Mouse (Mus musculus) MEL (cell line): Measurements from ENCODE around the gene Med16. TPM values are rescaled to one million over a fixed set of nuclear protein-coding genes. Genes with fewer than 3 reads are reported as not detected.
"Not testable (repeated sequence)": the region's sequence is repeated elsewhere in the genome, so short reads cannot be mapped to it uniquely, and the experiment has no call there.

Experiments used
- DNase-seq: peaks from one replicate; pipeline ENCODE4 v3.0.0; 2011; ENCODE audit warnings: low read depth, low spot score
- H3K27ac ChIP-seq: 2 replicates; pipeline ENCODE4 v1.5.1; 2012; ENCODE audit warnings: low read depth, mild to moderate bottlenecking, control low read depth, low read length, moderate library complexity; ENCODE audit not compliant: control insufficient read depth
- H3K27me3 ChIP-seq, 2 experiments: fragments of 150-350 bp in 1 of 2; sonication (generic) in 1 of 2; 2 replicates each; pipeline ENCODE4 v1.6.1; 2012; ENCODE audit warnings: low read length in 2 of 2, mild to moderate bottlenecking in 2 of 2, improper control_type of control experiment in 1 of 2, moderate library complexity in 1 of 2; ENCODE audit not compliant: insufficient read depth in 2 of 2, control insufficient read depth in 1 of 2
- H3K36me3 ChIP-seq, 2 experiments: 2 replicates each; pipeline ENCODE4 v1.6.1; 2012 to 2014; ENCODE audit warnings: low read length in 2 of 2, improper control_type of control experiment in 1 of 2, inconsistent platforms in 1 of 2, mild to moderate bottlenecking in 1 of 2; ENCODE audit not compliant: insufficient read depth in 2 of 2, control insufficient read depth in 1 of 2
- H3K4me1 ChIP-seq, 2 experiments: fragments of 150-350 bp in 1 of 2; sonication (generic) in 1 of 2; 2 replicates each; pipeline ENCODE4 v1.6.1; 2012; ENCODE audit warnings: low read length in 2 of 2, improper control_type of control experiment in 1 of 2, mild to moderate bottlenecking in 1 of 2; ENCODE audit not compliant: insufficient read depth in 2 of 2, control insufficient read depth in 1 of 2
- H3K4me3 ChIP-seq, 2 experiments: fragments of 150-350 bp in 1 of 2; sonication (generic) in 1 of 2; 2 replicates each; pipeline ENCODE4 v1.5.1; 2012; ENCODE audit warnings: low read depth in 2 of 2, low read length in 2 of 2, mild to moderate bottlenecking in 2 of 2, moderate library complexity in 2 of 2, control low read depth in 1 of 2, improper control_type of control experiment in 1 of 2; ENCODE audit not compliant: control insufficient read depth in 1 of 2, insufficient read depth in 1 of 2
- H3K79me2 ChIP-seq: 2 replicates; pipeline ENCODE4 v1.6.1; 2012; ENCODE audit warnings: mild to moderate bottlenecking, low read length, moderate library complexity; ENCODE audit not compliant: control insufficient read depth, poor library complexity, insufficient read depth
- H3K9ac ChIP-seq: 2 replicates; pipeline ENCODE4 v1.6.1; 2012; ENCODE audit warnings: low read depth, mild to moderate bottlenecking, control low read depth, low read length, moderate library complexity; ENCODE audit not compliant: control insufficient read depth, poor library complexity, severe bottlenecking
- H3K9me3 ChIP-seq: fragments of 150-350 bp; sonication (generic); replicated peaks from 2 replicates; pipeline ENCODE4 v1.6.1; 2012; ENCODE audit warnings: mild to moderate bottlenecking, low read length, improper control_type of control experiment, moderate library complexity; ENCODE audit not compliant: insufficient read depth
- CTCF ChIP-seq, 3 experiments: IDR thresholded peaks in 2 of 3; conservative IDR thresholded peaks in 1 of 3; 2 replicates each; pipeline ENCODE4 v1.5.1; 2011 to 2012; ENCODE audit warnings: low read length in 3 of 3, low read depth in 2 of 3, mild to moderate bottlenecking in 2 of 3, improper control_type of control experiment in 1 of 3, inconsistent platforms in 1 of 3, mixed read lengths in 1 of 3, moderate library complexity in 1 of 3; ENCODE audit not compliant: control insufficient read depth in 1 of 3, insufficient read depth in 1 of 3, poor library complexity in 1 of 3, severe bottlenecking in 1 of 3
- E2F4 ChIP-seq: IDR thresholded peaks from 2 replicates; pipeline ENCODE4 v1.6.1; 2011; ENCODE audit warnings: low read depth, low read length, improper control_type of control experiment, borderline replicate concordance
- ETS1 ChIP-seq: IDR thresholded peaks from 2 replicates; pipeline ENCODE4 v1.6.1; 2012; ENCODE audit warnings: low read depth, mild to moderate bottlenecking, inconsistent platforms, low read length, improper control_type of control experiment, moderate library complexity
- GABPA ChIP-seq: IDR thresholded peaks from 2 replicates; pipeline ENCODE4 v1.6.1; 2012; ENCODE audit warnings: low read depth, mild to moderate bottlenecking, inconsistent platforms, low read length, improper control_type of control experiment, moderate library complexity
- HCFC1 ChIP-seq: IDR thresholded peaks from 2 replicates; pipeline ENCODE4 v1.6.1; 2012; ENCODE audit warnings: low read depth, mild to moderate bottlenecking, inconsistent platforms, low read length, improper control_type of control experiment, moderate library complexity
- JUND ChIP-seq: IDR thresholded peaks from 2 replicates; pipeline ENCODE4 v1.6.1; 2011; ENCODE audit warnings: low read depth, mild to moderate bottlenecking, improper control_type of control experiment, low read length
- KAT2A ChIP-seq: conservative IDR thresholded peaks from 2 replicates; pipeline ENCODE4 v1.6.1; 2012; ENCODE audit warnings: low read depth, low read length, improper control_type of control experiment, inconsistent platforms
- MAFK ChIP-seq: IDR thresholded peaks from 2 replicates; pipeline ENCODE4 v1.6.1; 2011; ENCODE audit warnings: low read depth, mild to moderate bottlenecking, low read length, improper control_type of control experiment, borderline replicate concordance
- MAX ChIP-seq: IDR thresholded peaks from 2 replicates; pipeline ENCODE4 v1.6.1; 2011; ENCODE audit warnings: low read length, improper control_type of control experiment
- MAZ ChIP-seq: IDR thresholded peaks from 2 replicates; pipeline ENCODE4 v1.6.1; 2012; ENCODE audit warnings: low read depth, mild to moderate bottlenecking, inconsistent platforms, low read length, improper control_type of control experiment
- MEF2A ChIP-seq: IDR thresholded peaks from 2 replicates; pipeline ENCODE4 v1.6.1; 2014; ENCODE audit warnings: low read depth, mild to moderate bottlenecking, inconsistent platforms, low read length, improper control_type of control experiment; ENCODE audit not compliant: poor library complexity, insufficient replicate concordance, severe bottlenecking; ENCODE audit errors: extremely low read depth
- MXI1 ChIP-seq: IDR thresholded peaks from 2 replicates; pipeline ENCODE4 v1.6.1; 2011; ENCODE audit warnings: mild to moderate bottlenecking, low read depth, low read length, improper control_type of control experiment
- MYC ChIP-seq: IDR thresholded peaks from 2 replicates; pipeline ENCODE4 v1.6.1; 2011; ENCODE audit warnings: low read depth, mild to moderate bottlenecking, low read length, improper control_type of control experiment, moderate library complexity
- NELFE ChIP-seq: IDR thresholded peaks from 2 replicates; pipeline ENCODE4 v1.6.1; 2011; ENCODE audit warnings: low read depth, low read length, improper control_type of control experiment
- NRF1 ChIP-seq: IDR thresholded peaks from 2 replicates; pipeline ENCODE4 v1.6.1; 2014; ENCODE audit warnings: low read depth, mild to moderate bottlenecking, inconsistent platforms, low read length, improper control_type of control experiment, moderate library complexity; ENCODE audit not compliant: poor library complexity, insufficient read depth, severe bottlenecking
- POLR2A ChIP-seq, 2 experiments: IDR thresholded peaks; 2 replicates each; pipeline ENCODE4 v1.6.1; 2011 to 2012; ENCODE audit warnings: low read length in 2 of 2, mild to moderate bottlenecking in 2 of 2, control low read depth in 1 of 2, improper control_type of control experiment in 1 of 2, low read depth in 1 of 2, moderate library complexity in 1 of 2; ENCODE audit not compliant: control insufficient read depth in 1 of 2, insufficient read depth in 1 of 2, poor library complexity in 1 of 2
- RAD21 ChIP-seq: IDR thresholded peaks from 2 replicates; pipeline ENCODE4 v1.6.1; 2011; ENCODE audit warnings: mild to moderate bottlenecking, low read depth, low read length, improper control_type of control experiment
- SMC3 ChIP-seq: IDR thresholded peaks from 2 replicates; pipeline ENCODE4 v1.6.1; 2011; ENCODE audit warnings: low read depth, low read length, improper control_type of control experiment
- TAL1 ChIP-seq: IDR thresholded peaks from 2 replicates; pipeline ENCODE4 v1.6.1; 2012; ENCODE audit warnings: mild to moderate bottlenecking, inconsistent platforms, low read length, moderate library complexity, mixed read lengths
- TCF12 ChIP-seq: IDR thresholded peaks from 2 replicates; pipeline ENCODE4 v1.6.1; 2014; ENCODE audit warnings: low read depth, mild to moderate bottlenecking, inconsistent platforms, low read length, improper control_type of control experiment, moderate library complexity
- USF2 ChIP-seq, 2 experiments: IDR thresholded peaks; 2 replicates each; pipeline ENCODE4 v1.6.1; 2011 to 2012; ENCODE audit warnings: improper control_type of control experiment in 2 of 2, low read length in 2 of 2, borderline replicate concordance in 1 of 2, inconsistent platforms in 1 of 2, low read depth in 1 of 2, mild to moderate bottlenecking in 1 of 2; ENCODE audit not compliant: insufficient read depth in 1 of 2
- ZC3H11A ChIP-seq: IDR thresholded peaks from 2 replicates; pipeline ENCODE4 v1.6.1; 2012; ENCODE audit warnings: low read depth, mild to moderate bottlenecking, inconsistent platforms, low read length, improper control_type of control experiment
- ZNF384 ChIP-seq: IDR thresholded peaks from 2 replicates; pipeline ENCODE4 v1.6.1; 2012; ENCODE audit warnings: low read depth, mild to moderate bottlenecking, inconsistent platforms, low read length, improper control_type of control experiment
- polyA plus RNA-seq, 2 experiments: library from polyadenylated mRNA; stranded (reverse) in 1 of 2; unstranded in 1 of 2; fragments of >175 nt in 1 of 2; fragments of >200 nt in 1 of 2; gene quantifications; 2 replicates each; pipeline versions ENCODE4 v1.2.1 to v1.2.4; 2012; ENCODE audit warnings: low replicate concordance in 2 of 2, low read depth in 1 of 2; ENCODE audit not compliant: insufficient read length in 2 of 2, insufficient read depth in 1 of 2, missing spikeins in 1 of 2
- total RNA-seq: library from RNA; depleted of rRNA; stranded (reverse); fragments of 300-350 nt; gene quantifications from 2 replicates; pipeline ENCODE4 v1.2.3, GENCODE M21; 2012

Gene Med16
- total and polyA plus RNA-seq, 3 experiments = 17.3 to 41.2 TPM; not detected in 1

GRCm38 (mm10) chr10:79886611-79887010, 22.1 kb downstream of the Med16 start:
- no peak for DNase-seq
- Histone ChIP-seq H3K4me1 (peaks cover 5 to 19% of the 10 kb centered on the region in 2 experiments; a peak in 3 of 4 replicates), H3K27me3 (no peaks in the 10 kb centered on the region), H3K9ac (no peak overlapping the region), H3K4me3 (no peak overlapping the region), H3K27ac (no peak overlapping the region), H3K36me3 (peaks cover 0 to 6% of the 10 kb centered on the region in 2 experiments; a peak in 2 of 4 replicates), H3K9me3 (no peaks in the 10 kb centered on the region), H3K79me2 (no peaks in the 10 kb centered on the region)
- no peak for TF ChIP-seq E2F4
- no peak for TF ChIP-seq JUND
- TF ChIP-seq RAD21 = no peak
- TF ChIP-seq CTCF (IDR thresholded peaks at IDR 0.05 in 2 of 3, conservative IDR thresholded peaks at IDR 0.05 in 1 of 3; ENCODE audit: control insufficient read depth in 1 of 3, insufficient read depth in 1 of 3, low read depth in 2 of 3, low read length in 3 of 3, poor library complexity in 1 of 3, severe bottlenecking in 1 of 3) = no peak
- no peak for TF ChIP-seq ZC3H11A
- no peak for TF ChIP-seq MAX
- TF ChIP-seq NRF1 = no peak
- no peak for TF ChIP-seq NELFE
- no peak for TF ChIP-seq ETS1
- TF ChIP-seq KAT2A = no peak
- TF ChIP-seq MEF2A = no peak
- TF ChIP-seq HCFC1 = no peak
- no peak for TF ChIP-seq MAFK
- no peak for TF ChIP-seq MXI1
- TF ChIP-seq MYC = no peak
- no peak for TF ChIP-seq SMC3

DNA sequence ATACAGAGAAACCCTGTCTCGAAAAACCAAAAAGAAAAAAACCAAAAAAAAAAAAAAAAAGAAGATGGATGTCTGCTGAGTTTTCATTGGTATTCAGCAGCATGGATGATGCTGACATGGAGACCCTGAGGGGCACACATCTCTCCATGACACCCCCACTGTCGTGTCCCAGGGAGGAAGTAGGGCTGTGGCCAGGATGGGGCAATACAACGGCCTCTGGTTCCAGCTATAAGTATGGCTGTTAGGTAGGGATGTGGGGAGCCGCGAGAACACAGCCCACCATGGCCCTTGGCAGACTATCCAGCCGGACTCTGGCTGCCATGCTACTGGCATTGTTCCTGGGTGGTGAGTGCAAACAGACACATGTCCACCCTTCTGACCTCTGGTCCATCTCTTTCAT, 22.7 kb downstream of the Med16 start, which contains the start of gene Elane:
Elane (plus strand) TSS at position 194 of the 400 bp plus-strand sequence.
- DNase-seq = no peak
- no peaks in the 10 kb centered on the region for H3K9me3 ChIP-seq
- no peak within 1 kb of the TSS for H3K27ac ChIP-seq
- H3K4me3 ChIP-seq = no peak within 1 kb of the TSS
- no peaks in the 10 kb centered on the region for H3K79me2 ChIP-seq
- no peak for TF ChIP-seq GABPA
- TF ChIP-seq POLR2A (IDR thresholded peaks at IDR 0.05; ENCODE audit: control insufficient read depth in 1 of 2, insufficient read depth in 1 of 2, low read depth in 1 of 2, low read length in 2 of 2, poor library complexity in 1 of 2) = no peak
- no peak for TF ChIP-seq TAL1
- TF ChIP-seq USF2 (IDR thresholded peaks at IDR 0.05; ENCODE audit: borderline replicate concordance in 1 of 2, insufficient read depth in 1 of 2, low read depth in 1 of 2, low read length in 2 of 2) = no peak
- TF ChIP-seq MAZ = no peak
- TF ChIP-seq JUND = no peak
- 0 out of 2 replicates have a peak, but pooled peaks have one; percentile 2 for TF ChIP-seq ZNF384
- no peak for TF ChIP-seq TCF12
- H3K4me1 ChIP-seq = peaks cover 6 to 25% of the 10 kb centered on the region in 2 experiments; a peak in 3 of 4 replicates
- H3K36me3 ChIP-seq = peaks cover 0 to 10% of the 10 kb centered on the region in 2 experiments; a peak in 2 of 4 replicates
- H3K27me3 ChIP-seq = no peaks in the 10 kb centered on the region
- H3K9ac ChIP-seq = no peak within 1 kb of the TSS

GRCm38 (mm10) chr10:79884938-79885337, 23.8 kb downstream of the Med16 start:
- peaks cover 0 to 10% of the 10 kb centered on the region in 2 experiments; a peak in 2 of 4 replicates for H3K36me3 ChIP-seq
- H3K27ac ChIP-seq, H3K4me3 ChIP-seq, DNase-seq, H3K9me3 ChIP-seq, H3K27me3 ChIP-seq, H3K79me2 ChIP-seq, H3K9ac ChIP-seq: not testable (repeated sequence)
- peaks cover 6 to 34% of the 10 kb centered on the region in 2 experiments; a peak in 3 of 4 replicates for H3K4me1 ChIP-seq
